Mouse (Mus musculus): ENCODE data around the gene Nek5. TPM values are rescaled to one million over a fixed set of nuclear protein-coding genes. Genes with fewer than 3 reads are reported as not detected.

Gene Nek5
- polyA plus RNA-seq, 1 experiment from 2014 or later = not detected

- no peaks in the 10 kb centered on the region for H3K27me3 ChIP-seq
- DNase-seq (no peak), ATAC-seq (ENCODE audit: low read depth) (no peak)
- H3K27ac ChIP-seq = no peak overlapping the region
- H3K4me3 ChIP-seq (replicated peaks) = no peak overlapping the region
- H3K4me1 ChIP-seq (replicated peaks) = peaks cover 4% of the 10 kb centered on the region; the same call in 1 of the 2 replicates
- no peaks in the 10 kb centered on the region for H3K9me3 ChIP-seq (replicated peaks)
- WGBS (ENCODE audit: insufficient replicate concordance) = 65% methylated on average over 9 of the region's 9 CpGs
- H3K4me2 ChIP-seq = no peak overlapping the region
- no peaks in the 10 kb centered on the region for H3K36me3 ChIP-seq
- no peak overlapping the region for H3K9ac ChIP-seq
These were observed 45.4 kb downstream of the Nek5 start for GRCm38 (mm10) chr8:22079313-22080007.

GRCm38 (mm10) chr8:22061126-22061525, 63.7 kb downstream of the Nek5 start:
- Histone ChIP-seq H3K9me3 (replicated peaks) (no peaks in the 10 kb centered on the region; the same call in 1 of the 2 replicates), H3K27me3 (no peaks in the 10 kb centered on the region), H3K9ac (peak overlapping the region; percentile 71), H3K4me1 (replicated peaks) (peaks cover 48% of the 10 kb centered on the region), H3K4me3 (replicated peaks) (peak overlapping the region; percentile 94), H3K36me3 (peaks cover 32% of the 10 kb centered on the region), H3K27ac (no peak overlapping the region), H3K4me2 (peak overlapping the region; percentile 89)
- ATAC-seq (ENCODE audit: low read depth) (no peak), DNase-seq (no peak)
- 6% methylated on average over 3 of the region's 3 CpGs for WGBS (ENCODE audit: insufficient replicate concordance)

- Histone ChIP-seq H3K9ac (peak within 1 kb of the TSS; percentile 94), H3K27me3 (no peaks in the 10 kb centered on the region), H3K4me3 (replicated peaks) (peak within 1 kb of the TSS; percentile 94), H3K9me3 (replicated peaks) (no peaks in the 10 kb centered on the region), H3K4me1 (replicated peaks) (peaks cover 54% of the 10 kb centered on the region), H3K36me3 (peaks cover 26% of the 10 kb centered on the region), H3K4me2 (peak within 1 kb of the TSS; percentile 89), H3K27ac (peak within 1 kb of the TSS; percentile 96)
- ATAC-seq (ENCODE audit: low read depth) (peak; percentile 94), DNase-seq (peak; percentile 97)
- WGBS (ENCODE audit: insufficient replicate concordance) = under 1% methylated on average over 31 of the region's 36 CpGs
These were observed 64.4 kb downstream of the Nek5 start, which contains the start of gene Alg11 for GRCm38 (mm10) chr8:22060446-22060889. Gene Alg11, plus strand, starts transcription at chr8:22060721.

GRCm38 (mm10) chr8:22059821-22060445, 64.9 kb downstream of the Nek5 start, which contains the start of gene Atp7b:
Gene Atp7b, minus strand, starts transcription at chr8:22060305.
- Histone ChIP-seq H3K9ac (peak within 1 kb of the TSS; percentile 94), H3K36me3 (peaks cover 20% of the 10 kb centered on the region), H3K4me2 (peak within 1 kb of the TSS; percentile 89), H3K4me3 (replicated peaks) (peak within 1 kb of the TSS; percentile 94), H3K4me1 (replicated peaks) (peaks cover 60% of the 10 kb centered on the region), H3K27ac (peak within 1 kb of the TSS; percentile 96), H3K9me3 (replicated peaks) (no peaks in the 10 kb centered on the region), H3K27me3 (no peaks in the 10 kb centered on the region)
- ATAC-seq (ENCODE audit: low read depth) = peak; percentile 69
- DNase-seq = no peak
- 0% methylated on average over 45 of the region's 46 CpGs for WGBS (ENCODE audit: insufficient replicate concordance)

GRCm38 (mm10) chr8:22059153-22059738, 65.6 kb downstream of the Nek5 start:
- DNase-seq (no peak), ATAC-seq (ENCODE audit: low read depth) (no peak)
- Histone ChIP-seq H3K27ac (peak overlapping the region; percentile 96), H3K9me3 (replicated peaks) (no peaks in the 10 kb centered on the region), H3K36me3 (peaks cover 15% of the 10 kb centered on the region), H3K27me3 (no peaks in the 10 kb centered on the region), H3K4me2 (peak overlapping the region; percentile 89), H3K4me1 (replicated peaks) (peaks cover 67% of the 10 kb centered on the region), H3K9ac (peak overlapping the region; percentile 94), H3K4me3 (replicated peaks) (peak overlapping the region; percentile 94)
- WGBS (ENCODE audit: insufficient replicate concordance) = 14% methylated on average over 11 of the region's 11 CpGs

GRCm38 (mm10) chr8:22058368-22058767, 66.5 kb downstream of the Nek5 start:
- peak overlapping the region; percentile 96 for H3K27ac ChIP-seq
- no peaks in the 10 kb centered on the region for H3K9me3 ChIP-seq (replicated peaks)
- peak overlapping the region; percentile 89 for H3K4me2 ChIP-seq
- H3K4me3 ChIP-seq (replicated peaks) = peak overlapping the region; percentile 94
- peak; percentile 48 for DNase-seq
- H3K27me3 ChIP-seq = no peaks in the 10 kb centered on the region
- peaks cover 13% of the 10 kb centered on the region for H3K36me3 ChIP-seq
- peaks cover 75% of the 10 kb centered on the region for H3K4me1 ChIP-seq (replicated peaks)
- peak; percentile 47 for ATAC-seq (ENCODE audit: low read depth)
- 14% methylated on average over 9 of the region's 9 CpGs for WGBS (ENCODE audit: insufficient replicate concordance)
- peak overlapping the region; percentile 94 for H3K9ac ChIP-seq

- Histone ChIP-seq H3K9me3 (replicated peaks) (no peaks in the 10 kb centered on the region), H3K4me3 (replicated peaks) (peak overlapping the region; percentile 94), H3K27me3 (no peaks in the 10 kb centered on the region), H3K4me1 (replicated peaks) (peaks cover 72% of the 10 kb centered on the region), H3K4me2 (peak overlapping the region; percentile 89), H3K9ac (peak overlapping the region; percentile 94), H3K27ac (peak overlapping the region; percentile 96), H3K36me3 (peaks cover 18% of the 10 kb centered on the region)
- no peak for ATAC-seq (ENCODE audit: low read depth)
- DNase-seq = no peak
- WGBS (ENCODE audit: insufficient replicate concordance) = 30% methylated on average over 3 of the region's 3 CpGs
These were observed 68.0 kb downstream of the Nek5 start for GRCm38 (mm10) chr8:22056850-22057249.

- DNase-seq (no peak), ATAC-seq (ENCODE audit: low read depth) (no peak)
- H3K9me3 ChIP-seq (replicated peaks) = no peaks in the 10 kb centered on the region
- H3K36me3 ChIP-seq = peaks cover 21% of the 10 kb centered on the region
- H3K9ac ChIP-seq = peak overlapping the region; percentile 59
- 59% methylated on average over 2 of the region's 2 CpGs for WGBS (ENCODE audit: insufficient replicate concordance)
- no peaks in the 10 kb centered on the region for H3K27me3 ChIP-seq
- peak overlapping the region; percentile 96 for H3K27ac ChIP-seq
- H3K4me1 ChIP-seq (replicated peaks) = peaks cover 65% of the 10 kb centered on the region
- H3K4me3 ChIP-seq (replicated peaks) = peak overlapping the region; percentile 46
- peak overlapping the region; percentile 89 for H3K4me2 ChIP-seq
These were observed 69.4 kb downstream of the Nek5 start for GRCm38 (mm10) chr8:22055492-22055877.

- Histone ChIP-seq H3K36me3 (peaks cover 21% of the 10 kb centered on the region), H3K9ac (peak overlapping the region; percentile 59), H3K27ac (peak overlapping the region; percentile 96), H3K4me3 (replicated peaks) (peak overlapping the region; percentile 46), H3K4me1 (replicated peaks) (peaks cover 65% of the 10 kb centered on the region), H3K4me2 (peak overlapping the region; percentile 89), H3K27me3 (no peaks in the 10 kb centered on the region), H3K9me3 (replicated peaks) (no peaks in the 10 kb centered on the region)
- ATAC-seq (ENCODE audit: low read depth) (peak; percentile 75), DNase-seq (peak; percentile 34)
- 23% methylated on average over 12 of the region's 12 CpGs for WGBS (ENCODE audit: insufficient replicate concordance)
These were observed 70.0 kb downstream of the Nek5 start for GRCm38 (mm10) chr8:22054674-22055491.

- Histone ChIP-seq H3K4me2 (no peak overlapping the region), H3K4me1 (replicated peaks) (peaks cover 30% of the 10 kb centered on the region), H3K27me3 (no peaks in the 10 kb centered on the region), H3K9me3 (replicated peaks) (no peaks in the 10 kb centered on the region), H3K36me3 (peaks cover 13% of the 10 kb centered on the region), H3K4me3 (replicated peaks) (no peak overlapping the region), H3K9ac (no peak overlapping the region), H3K27ac (no peak overlapping the region)
- ATAC-seq (ENCODE audit: low read depth) = peak; percentile 82
- peak; percentile 47 for DNase-seq
- 73% methylated on average over 2 of the region's 2 CpGs for WGBS (ENCODE audit: insufficient replicate concordance)
These were observed 77.0 kb downstream of the Nek5 start for GRCm38 (mm10) chr8:22047699-22048464.
